Mouse (Mus musculus): ENCODE results near the gene Tmem208. TPM values are rescaled to one million over a fixed set of nuclear protein-coding genes. Genes with fewer than 3 reads are reported as not detected.

Tmem208 gene
- polyA plus RNA-seq, 1 experiment = 122 TPM

DNA sequence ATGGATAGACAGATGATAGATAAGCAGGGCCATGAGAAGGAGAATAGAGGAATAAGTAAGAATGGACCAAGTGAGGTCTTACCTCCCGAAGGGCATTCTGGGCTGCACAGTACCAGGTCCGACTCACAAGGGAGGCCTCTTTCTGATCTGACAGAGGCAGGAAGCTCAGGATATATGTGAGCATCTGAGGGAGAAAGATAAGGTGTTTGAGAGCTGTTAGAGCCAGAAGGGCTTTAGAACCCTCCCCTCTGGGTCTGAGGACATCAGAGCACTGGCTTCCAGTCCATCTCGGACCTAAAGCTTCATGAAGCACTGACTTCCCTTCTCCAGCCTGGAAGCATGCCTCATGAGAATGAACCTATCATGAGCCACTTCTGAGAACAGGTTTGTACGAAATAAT, 3.0 kb upstream of the Tmem208 start:
- H3ac ChIP-seq (ENCODE audit: control insufficient read depth, insufficient read length, low read depth) = no peak overlapping the region
- peaks cover 34% of the 10 kb centered on the region for H3K79me2 ChIP-seq (ENCODE audit: control insufficient read depth, insufficient read depth)
- TF ChIP-seq MYOG (IDR thresholded peaks at IDR 0.05; ENCODE audit: control insufficient read depth, extremely low read depth, insufficient read length) (no peak), CEBPB (IDR thresholded peaks at IDR 0.05; ENCODE audit: low read depth) (no peak), CTCF (IDR thresholded peaks at IDR 0.05; ENCODE audit: control insufficient read depth, insufficient read depth, insufficient read length) (no peak), MYOD1 (IDR thresholded peaks at IDR 0.05; ENCODE audit: control insufficient read depth, insufficient read length, low read depth) (no peak), MAX (IDR thresholded peaks at IDR 0.05) (no peak), FOSL1 (IDR thresholded peaks at IDR 0.05; ENCODE audit: insufficient read depth, low read length, poor library complexity, severe bottlenecking) (no peak), USF1 (IDR thresholded peaks at IDR 0.05; ENCODE audit: low read depth) (no peak)
- H3K79me3 ChIP-seq (ENCODE audit: low read depth) = peaks cover 20% of the 10 kb centered on the region
- H3K4me3 ChIP-seq (ENCODE audit: insufficient read depth, poor library complexity, severe bottlenecking) = no peak overlapping the region
- H3K36me3 ChIP-seq (ENCODE audit: control insufficient read depth, insufficient read depth) = peaks cover 38% of the 10 kb centered on the region
- no peaks in the 10 kb centered on the region for H3K27me3 ChIP-seq (ENCODE audit: control insufficient read depth, insufficient read depth, insufficient read length)

DNA sequence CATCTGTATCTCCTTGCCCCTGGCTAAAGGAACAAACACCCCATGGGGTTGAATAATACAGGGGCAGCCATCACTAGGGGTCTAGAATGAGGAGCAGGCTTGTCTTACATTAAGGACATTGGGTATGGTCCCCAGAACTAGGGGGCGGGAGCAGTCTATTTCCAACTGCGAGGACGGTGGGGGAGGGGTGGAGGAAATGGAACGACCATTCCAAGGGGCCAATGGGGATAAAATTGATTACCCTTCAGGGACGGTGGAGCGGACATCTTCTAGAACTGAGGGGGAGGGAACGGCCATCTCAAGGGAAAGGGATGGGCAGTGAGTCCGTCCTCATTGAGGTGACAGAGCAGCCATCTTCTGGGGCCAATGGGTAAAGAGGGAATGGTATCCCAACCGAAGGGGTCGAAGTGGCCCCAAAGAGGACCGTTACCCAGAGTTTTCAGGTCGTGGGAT, 487 bp upstream of the Tmem208 start:
- Histone ChIP-seq H3K36me3 (ENCODE audit: control insufficient read depth, insufficient read depth) (peaks cover 58% of the 10 kb centered on the region), H3K27me3 (ENCODE audit: control insufficient read depth, insufficient read depth, insufficient read length) (no peaks in the 10 kb centered on the region), H3K4me3 (ENCODE audit: insufficient read depth, poor library complexity, severe bottlenecking) (peak overlapping the region; percentile 98), H3K79me3 (ENCODE audit: low read depth) (peaks cover 20% of the 10 kb centered on the region), H3K79me2 (ENCODE audit: control insufficient read depth, insufficient read depth) (peaks cover 46% of the 10 kb centered on the region), H3ac (ENCODE audit: control insufficient read depth, insufficient read length, low read depth) (peak overlapping the region; percentile 71)
- TF ChIP-seq MYOD1 (IDR thresholded peaks at IDR 0.05; ENCODE audit: control insufficient read depth, insufficient read length, low read depth) = no peak
- no peak for TF ChIP-seq CEBPB (IDR thresholded peaks at IDR 0.05; ENCODE audit: low read depth)
- no peak for TF ChIP-seq FOSL1 (IDR thresholded peaks at IDR 0.05; ENCODE audit: insufficient read depth, low read length, poor library complexity, severe bottlenecking)
- TF ChIP-seq USF1 (IDR thresholded peaks at IDR 0.05; ENCODE audit: low read depth) = no peak
- no peak for TF ChIP-seq MYOG (IDR thresholded peaks at IDR 0.05; ENCODE audit: control insufficient read depth, extremely low read depth, insufficient read length)
- TF ChIP-seq CTCF (IDR thresholded peaks at IDR 0.05; ENCODE audit: control insufficient read depth, insufficient read depth, insufficient read length) = no peak
- no peak for TF ChIP-seq MAX (IDR thresholded peaks at IDR 0.05)

DNA sequence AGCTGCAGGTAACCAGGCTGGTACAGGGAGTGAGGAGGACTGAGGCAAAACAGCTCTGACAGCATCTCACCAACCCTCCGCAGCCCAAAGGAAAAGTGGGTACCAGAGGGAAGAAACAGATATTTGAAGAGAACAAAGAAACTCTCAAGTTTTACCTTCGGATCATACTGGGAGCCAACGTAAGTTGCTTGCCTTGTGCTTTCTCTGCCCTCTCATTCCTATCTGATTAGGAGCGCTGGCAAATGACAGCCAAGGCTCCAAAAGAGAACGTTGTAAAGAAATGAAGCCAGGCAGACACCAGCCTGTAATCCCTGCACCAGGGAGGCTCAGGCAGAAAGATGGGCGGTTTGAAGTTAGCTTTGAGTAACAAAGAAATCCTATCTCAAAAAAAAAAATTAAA, 814 bp downstream of the Tmem208 start:
- peak overlapping the region; percentile 98 for H3K4me3 ChIP-seq (ENCODE audit: insufficient read depth, poor library complexity, severe bottlenecking)
- H3K27me3 ChIP-seq (ENCODE audit: control insufficient read depth, insufficient read depth, insufficient read length) = no peaks in the 10 kb centered on the region
- no peak for TF ChIP-seq CTCF (IDR thresholded peaks at IDR 0.05; ENCODE audit: control insufficient read depth, insufficient read depth, insufficient read length)
- TF ChIP-seq MAX (IDR thresholded peaks at IDR 0.05) = no peak
- no peak for TF ChIP-seq CEBPB (IDR thresholded peaks at IDR 0.05; ENCODE audit: low read depth)
- no peak for TF ChIP-seq FOSL1 (IDR thresholded peaks at IDR 0.05; ENCODE audit: insufficient read depth, low read length, poor library complexity, severe bottlenecking)
- TF ChIP-seq MYOD1 (IDR thresholded peaks at IDR 0.05; ENCODE audit: control insufficient read depth, insufficient read length, low read depth) = no peak
- TF ChIP-seq MYOG (IDR thresholded peaks at IDR 0.05; ENCODE audit: control insufficient read depth, extremely low read depth, insufficient read length) = no peak
- TF ChIP-seq USF1 (IDR thresholded peaks at IDR 0.05; ENCODE audit: low read depth) = no peak
- peaks cover 63% of the 10 kb centered on the region for H3K36me3 ChIP-seq (ENCODE audit: control insufficient read depth, insufficient read depth)
- peaks cover 46% of the 10 kb centered on the region for H3K79me2 ChIP-seq (ENCODE audit: control insufficient read depth, insufficient read depth)
- H3K79me3 ChIP-seq (ENCODE audit: low read depth) = peaks cover 20% of the 10 kb centered on the region
- peak overlapping the region; percentile 70 for H3ac ChIP-seq (ENCODE audit: control insufficient read depth, insufficient read length, low read depth)

DNA sequence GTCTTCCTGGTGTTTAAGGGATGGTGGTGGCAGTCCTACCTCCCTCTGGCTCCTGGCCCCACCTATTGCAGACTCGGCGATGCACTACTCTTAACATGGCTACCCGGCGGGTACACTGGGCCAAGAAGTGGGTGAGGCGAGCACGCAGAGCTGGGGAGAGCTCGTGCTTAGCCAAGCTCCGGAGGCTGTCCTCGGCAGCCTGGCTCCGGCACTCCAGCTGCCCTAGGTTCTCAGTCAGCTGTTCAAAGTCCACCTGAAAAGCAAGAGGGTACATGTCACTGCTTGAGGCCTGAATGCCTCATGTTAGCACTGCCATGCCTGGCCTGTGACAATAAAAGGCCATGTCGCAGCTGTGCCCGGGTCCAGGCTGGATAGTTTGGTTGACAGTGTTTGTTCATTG, 4.2 kb downstream of the Tmem208 start:
- Histone ChIP-seq H3K79me3 (ENCODE audit: low read depth) (peaks cover 18% of the 10 kb centered on the region), H3K4me3 (ENCODE audit: insufficient read depth, poor library complexity, severe bottlenecking) (no peak overlapping the region), H3K27me3 (ENCODE audit: control insufficient read depth, insufficient read depth, insufficient read length) (no peaks in the 10 kb centered on the region), H3K36me3 (ENCODE audit: control insufficient read depth, insufficient read depth) (peaks cover 75% of the 10 kb centered on the region), H3ac (ENCODE audit: control insufficient read depth, insufficient read length, low read depth) (no peak overlapping the region), H3K79me2 (ENCODE audit: control insufficient read depth, insufficient read depth) (peaks cover 38% of the 10 kb centered on the region)
- TF ChIP-seq MAX (IDR thresholded peaks at IDR 0.05) (no peak), MYOG (IDR thresholded peaks at IDR 0.05; ENCODE audit: control insufficient read depth, extremely low read depth, insufficient read length) (no peak), USF1 (IDR thresholded peaks at IDR 0.05; ENCODE audit: low read depth) (no peak), CEBPB (IDR thresholded peaks at IDR 0.05; ENCODE audit: low read depth) (no peak), MYOD1 (IDR thresholded peaks at IDR 0.05; ENCODE audit: control insufficient read depth, insufficient read length, low read depth) (no peak), CTCF (IDR thresholded peaks at IDR 0.05; ENCODE audit: control insufficient read depth, insufficient read depth, insufficient read length) (no peak), FOSL1 (IDR thresholded peaks at IDR 0.05; ENCODE audit: insufficient read depth, low read length, poor library complexity, severe bottlenecking) (no peak)

DNA sequence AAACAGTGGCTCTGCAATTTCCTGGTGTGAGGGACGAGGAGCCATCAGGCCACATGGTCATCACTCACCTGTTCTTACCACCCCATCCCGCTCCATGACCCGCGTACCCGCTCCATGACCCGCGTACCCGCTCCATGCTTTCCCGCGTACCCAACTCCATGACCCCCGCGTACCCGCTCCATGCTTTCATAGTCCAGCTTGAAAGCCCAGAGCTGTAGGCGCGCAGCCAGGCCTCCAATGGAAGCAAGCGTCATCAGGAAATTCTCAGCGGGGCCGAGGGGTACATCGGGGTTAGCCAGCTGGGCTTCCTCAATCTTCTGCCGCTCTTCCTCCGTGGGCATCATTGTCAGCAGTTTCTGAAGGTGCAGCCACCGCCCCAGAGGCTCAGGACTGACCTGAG, 5.3 kb downstream of the Tmem208 start:
- Histone ChIP-seq H3ac (ENCODE audit: control insufficient read depth, insufficient read length, low read depth) (no peak overlapping the region), H3K79me3 (ENCODE audit: low read depth) (peaks cover 15% of the 10 kb centered on the region), H3K27me3 (ENCODE audit: control insufficient read depth, insufficient read depth, insufficient read length) (no peaks in the 10 kb centered on the region), H3K4me3 (ENCODE audit: insufficient read depth, poor library complexity, severe bottlenecking) (no peak overlapping the region), H3K79me2 (ENCODE audit: control insufficient read depth, insufficient read depth) (peaks cover 29% of the 10 kb centered on the region), H3K36me3 (ENCODE audit: control insufficient read depth, insufficient read depth) (peaks cover 87% of the 10 kb centered on the region)
- TF ChIP-seq FOSL1 (IDR thresholded peaks at IDR 0.05; ENCODE audit: insufficient read depth, low read length, poor library complexity, severe bottlenecking) = no peak
- TF ChIP-seq USF1 (IDR thresholded peaks at IDR 0.05; ENCODE audit: low read depth) = no peak
- no peak for TF ChIP-seq MAX (IDR thresholded peaks at IDR 0.05)

DNA sequence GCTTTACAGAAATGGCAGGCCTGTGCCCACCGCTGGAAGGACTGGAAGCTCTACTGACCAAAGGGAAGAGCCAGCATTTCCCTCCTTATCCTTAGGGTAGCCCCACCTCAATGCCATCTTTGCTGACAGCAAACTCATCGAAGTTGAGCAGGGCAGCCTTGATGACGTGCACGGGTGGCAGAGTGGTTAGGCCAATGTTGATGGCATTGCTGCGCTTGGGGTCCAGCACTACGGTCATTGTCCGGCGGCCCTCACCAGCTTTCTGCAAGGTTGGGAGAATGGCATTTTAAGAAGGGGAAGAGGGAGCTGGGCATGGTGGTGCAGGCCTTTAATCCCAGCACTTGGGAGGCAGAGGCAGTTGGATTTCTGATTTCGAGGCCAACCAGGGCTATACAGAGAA, 5.8 kb downstream of the Tmem208 start:
- Histone ChIP-seq H3K4me3 (ENCODE audit: insufficient read depth, poor library complexity, severe bottlenecking) (no peak overlapping the region), H3K79me3 (ENCODE audit: low read depth) (peaks cover 11% of the 10 kb centered on the region), H3ac (ENCODE audit: control insufficient read depth, insufficient read length, low read depth) (no peak overlapping the region), H3K36me3 (ENCODE audit: control insufficient read depth, insufficient read depth) (peaks cover 91% of the 10 kb centered on the region), H3K27me3 (ENCODE audit: control insufficient read depth, insufficient read depth, insufficient read length) (no peaks in the 10 kb centered on the region), H3K79me2 (ENCODE audit: control insufficient read depth, insufficient read depth) (peaks cover 24% of the 10 kb centered on the region)
- TF ChIP-seq MAX (IDR thresholded peaks at IDR 0.05) = no peak
- no peak for TF ChIP-seq CEBPB (IDR thresholded peaks at IDR 0.05; ENCODE audit: low read depth)
- TF ChIP-seq CTCF (IDR thresholded peaks at IDR 0.05; ENCODE audit: control insufficient read depth, insufficient read depth, insufficient read length) = no peak

All from C2C12 (cell line).